Mouse (Mus musculus) limb, embryonic 14.5 days (tissue): ENCODE results near the gene Slc2a4. TPM values are rescaled to one million over a fixed set of nuclear protein-coding genes. Genes with fewer than 3 reads are reported as not detected.
A peak's percentile ranks its signal among the peaks of the same experiment; 100 is the strongest.

Experiments
- ATAC-seq: fragments of 200-750 bp; cut with Nextera tagmentation; 2 replicates; pipeline ENCODE4 v1.8.0; 2017; ENCODE audit warnings: low read depth, moderate number of reproducible peaks, moderate TSS enrichment; ENCODE audit not compliant: low FRiP score
- DNase-seq: peaks from one replicate; pipeline ENCODE4 v3.0.0-alpha.2; 2015; ENCODE audit warnings: low spot score
- H3K27ac ChIP-seq: fragments of 300-500 bp; sonication (generic); replicated peaks from 2 replicates; pipeline ENCODE4 v1.5.1; 2014; ENCODE audit warnings: low read depth, mild to moderate bottlenecking, low read length, moderate library complexity, mixed read lengths
- H3K27me3 ChIP-seq: fragments of 300-500 bp; sonication (generic); 2 replicates; pipeline ENCODE4 v1.6.1; 2014; ENCODE audit warnings: low read length, mixed read lengths; ENCODE audit not compliant: control insufficient read depth, insufficient read depth
- H3K36me3 ChIP-seq: fragments of 300-500 bp; sonication (generic); 2 replicates; pipeline ENCODE4 v1.6.1; 2014; ENCODE audit warnings: mild to moderate bottlenecking, low read length, moderate library complexity, mixed read lengths; ENCODE audit not compliant: control insufficient read depth, insufficient read depth
- H3K4me1 ChIP-seq: fragments of 300-500 bp; sonication (generic); 2 replicates; pipeline ENCODE4 v1.6.1; 2014; ENCODE audit warnings: antibody characterized with exemption, low read length, mixed read lengths; ENCODE audit not compliant: control insufficient read depth, insufficient read depth
- H3K4me2 ChIP-seq: fragments of 300-500 bp; sonication (generic); replicated peaks from 2 replicates; pipeline ENCODE4 v1.6.1; 2014; ENCODE audit warnings: low read depth, mild to moderate bottlenecking, low read length, moderate library complexity; ENCODE audit not compliant: severe bottlenecking
- H3K4me3 ChIP-seq: fragments of 300-500 bp; sonication (generic); replicated peaks from 2 replicates; pipeline ENCODE4 v1.5.1; 2014; ENCODE audit warnings: low read length
- H3K9ac ChIP-seq: fragments of 300-500 bp; sonication (generic); 2 replicates; pipeline ENCODE4 v1.6.1; 2014; ENCODE audit warnings: mild to moderate bottlenecking, low read depth, low read length, moderate library complexity; ENCODE audit not compliant: severe bottlenecking
- H3K9me3 ChIP-seq: fragments of 300-500 bp; sonication (generic); 2 replicates; pipeline ENCODE4 v1.6.1; 2016; ENCODE audit warnings: low read length; ENCODE audit not compliant: control insufficient read depth
- POLR2A ChIP-seq: fragments of 200-500 bp; IDR thresholded peaks from 2 replicates; pipeline ENCODE4 v1.8.0; 2012; ENCODE audit warnings: inconsistent platforms, mild to moderate bottlenecking, moderate library complexity, borderline replicate concordance; ENCODE audit not compliant: insufficient read depth, insufficient read length; ENCODE audit errors: extremely low read depth
- WGBS: fragments of 180-500 bp; shearing (Covaris S2); extraction: QIAGEN DNeasy Blood & Tissue Kit; methylation state at CpG from one replicate; pipeline ENCODE4 v1.1.7; 2014; 5-methylcytosine and 5-hydroxymethylcytosine counted together
- polyA plus RNA-seq, 2 experiments: library from polyadenylated mRNA; depleted of rRNA in 1 of 2; stranded (reverse) in 1 of 2; unstranded in 1 of 2; fragments of >200 nt; fragmentation: Nextera tagmentation in 1 of 2; extraction: Ambion mirVana in 1 of 2; gene quantifications; 2 replicates each; pipeline versions ENCODE4 v1.2.1 to v1.2.3; 2012 to 2014

Gene Slc2a4
- polyA plus RNA-seq, 2 experiments = 19.3 to 31.0 TPM

DNA sequence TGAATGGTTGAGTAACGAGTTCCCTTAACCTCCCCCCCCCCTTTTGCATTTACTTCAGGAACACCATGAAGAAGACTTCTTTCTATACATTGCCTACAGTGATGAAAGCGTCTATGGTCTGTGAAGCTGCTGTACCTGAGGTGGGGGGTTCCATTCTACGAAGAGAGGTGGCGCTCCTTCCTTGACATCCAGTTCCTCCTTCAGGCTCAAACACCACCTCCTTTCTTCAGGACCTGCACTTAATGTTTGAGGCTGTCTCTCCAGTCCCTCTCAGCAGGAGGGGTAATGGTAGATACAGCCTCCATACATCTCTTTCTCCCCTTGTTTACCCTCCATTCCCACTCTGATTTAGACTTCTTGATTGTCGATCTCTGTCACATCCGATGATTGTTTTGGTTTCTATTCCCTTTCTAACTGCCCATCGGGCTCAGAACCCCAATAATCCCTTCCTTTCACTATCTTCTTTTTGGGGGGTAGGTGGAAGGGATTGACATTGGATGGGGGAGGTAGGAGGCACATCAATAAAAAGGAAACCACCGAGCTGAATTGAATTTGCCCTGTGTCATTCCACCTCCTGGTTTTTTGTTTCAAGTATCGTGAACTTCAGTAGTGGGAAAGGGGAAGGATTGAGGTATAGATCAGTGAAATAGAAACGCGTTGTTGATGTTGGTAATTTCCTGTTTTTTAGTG lies 46.6 kb upstream of the Slc2a4 start:
- Histone ChIP-seq H3K9ac (no peak overlapping the region), H3K27me3 (no peaks in the 10 kb centered on the region), H3K4me3 (peak overlapping the region; percentile 97), H3K9me3 (no peaks in the 10 kb centered on the region), H3K4me2 (peak overlapping the region; percentile 40), H3K36me3 (peaks cover 51% of the 10 kb centered on the region), H3K4me1 (peaks cover 16% of the 10 kb centered on the region), H3K27ac (no peak overlapping the region)
- ATAC-seq (no peak), DNase-seq (no peak)
- 89% methylated on average over 11 of the region's 11 CpGs for WGBS
- TF ChIP-seq POLR2A = no peak

DNA sequence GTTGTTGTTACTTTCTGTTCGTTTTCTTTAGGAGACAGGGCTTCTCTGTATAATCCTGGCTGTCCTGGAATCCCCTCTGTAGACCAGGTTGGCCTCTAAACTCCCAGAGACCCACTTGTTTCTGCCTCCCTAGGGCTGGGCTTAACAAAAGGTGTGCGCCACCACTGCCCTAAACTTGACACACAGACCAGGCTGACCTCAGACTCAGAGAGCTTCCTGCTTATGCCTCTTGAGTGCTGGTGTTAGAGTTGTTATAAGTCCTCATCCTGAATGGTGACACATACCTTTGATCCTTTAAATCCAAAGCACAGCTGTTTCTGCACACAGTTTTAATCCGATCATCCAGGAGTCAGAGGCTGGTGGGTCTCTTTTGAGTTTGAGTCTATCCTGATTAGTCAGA lies 44.9 kb upstream of the Slc2a4 start:
- H3K36me3 ChIP-seq = peaks cover 51% of the 10 kb centered on the region
- DNase-seq (no peak), ATAC-seq (no peak)
- H3K9me3 ChIP-seq = no peaks in the 10 kb centered on the region
- H3K27ac ChIP-seq = no peak overlapping the region
- H3K9ac ChIP-seq = peak overlapping the region; percentile 84; the same call in 1 of the 2 replicates
- peak overlapping the region; percentile 65; the same call in 1 of the 2 replicates for H3K4me2 ChIP-seq
- WGBS = 89% methylated on average over 3 of the region's 3 CpGs
- H3K27me3 ChIP-seq = no peaks in the 10 kb centered on the region
- TF ChIP-seq POLR2A = no peak
- H3K4me3 ChIP-seq = peak overlapping the region; percentile 78
- H3K4me1 ChIP-seq = peaks cover 16% of the 10 kb centered on the region

DNA sequence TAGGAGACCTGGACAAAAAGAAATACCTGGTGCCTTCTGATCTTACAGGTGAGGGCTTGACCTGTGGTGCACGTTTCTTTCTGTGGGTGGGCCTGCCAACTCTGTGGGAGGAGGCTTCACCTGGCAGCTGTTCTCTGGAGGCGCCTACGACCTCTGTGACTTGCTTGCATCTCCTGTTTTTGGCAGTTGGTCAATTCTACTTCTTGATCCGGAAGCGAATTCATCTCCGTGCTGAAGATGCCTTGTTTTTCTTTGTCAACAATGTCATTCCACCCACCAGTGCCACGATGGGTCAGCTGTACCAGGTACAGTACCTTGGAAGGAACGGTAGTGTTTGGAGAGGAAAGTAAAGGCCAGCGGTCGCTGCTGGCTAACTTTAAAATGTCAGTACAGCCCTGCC lies 44.4 kb upstream of the Slc2a4 start:
- no peak for ATAC-seq
- TF ChIP-seq POLR2A = no peak
- no peak overlapping the region for H3K27ac ChIP-seq

DNA sequence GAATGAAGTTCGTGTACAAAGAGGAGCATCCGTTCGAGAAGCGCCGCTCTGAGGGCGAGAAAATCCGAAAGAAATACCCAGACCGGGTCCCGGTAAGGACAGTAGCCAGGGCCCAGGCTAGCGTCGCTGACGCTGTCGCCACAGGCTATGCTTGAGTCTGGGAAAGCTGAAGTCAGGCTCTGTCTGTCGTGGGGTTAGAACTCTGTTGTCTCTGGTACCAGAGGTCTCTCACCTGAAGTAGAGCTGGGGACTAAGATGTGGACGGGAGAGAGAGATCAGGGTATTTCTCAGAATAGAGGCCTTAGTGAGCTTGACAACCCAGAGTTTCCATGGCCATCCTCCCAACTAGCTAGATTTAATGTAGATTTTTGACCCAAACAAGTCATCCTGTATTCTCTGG lies 43.7 kb upstream of the Slc2a4 start:
- 0 out of 2 replicates have a peak, but pooled peaks have one; percentile 28 for TF ChIP-seq POLR2A
- 0% methylated on average over 15 of the region's 15 CpGs for WGBS

More for the DNA sequence above, 44.4 kb upstream of the Slc2a4 start:
- H3K36me3 ChIP-seq = peaks cover 51% of the 10 kb centered on the region
- no peak for DNase-seq
- H3K27me3 ChIP-seq = no peaks in the 10 kb centered on the region
- H3K9me3 ChIP-seq = no peaks in the 10 kb centered on the region
- H3K4me3 ChIP-seq = peak overlapping the region; percentile 78
- H3K4me1 ChIP-seq = peaks cover 11% of the 10 kb centered on the region
- H3K9ac ChIP-seq = peak overlapping the region; percentile 84
- peak overlapping the region; percentile 65 for H3K4me2 ChIP-seq
- 82% methylated on average over 10 of the region's 10 CpGs for WGBS

DNA sequence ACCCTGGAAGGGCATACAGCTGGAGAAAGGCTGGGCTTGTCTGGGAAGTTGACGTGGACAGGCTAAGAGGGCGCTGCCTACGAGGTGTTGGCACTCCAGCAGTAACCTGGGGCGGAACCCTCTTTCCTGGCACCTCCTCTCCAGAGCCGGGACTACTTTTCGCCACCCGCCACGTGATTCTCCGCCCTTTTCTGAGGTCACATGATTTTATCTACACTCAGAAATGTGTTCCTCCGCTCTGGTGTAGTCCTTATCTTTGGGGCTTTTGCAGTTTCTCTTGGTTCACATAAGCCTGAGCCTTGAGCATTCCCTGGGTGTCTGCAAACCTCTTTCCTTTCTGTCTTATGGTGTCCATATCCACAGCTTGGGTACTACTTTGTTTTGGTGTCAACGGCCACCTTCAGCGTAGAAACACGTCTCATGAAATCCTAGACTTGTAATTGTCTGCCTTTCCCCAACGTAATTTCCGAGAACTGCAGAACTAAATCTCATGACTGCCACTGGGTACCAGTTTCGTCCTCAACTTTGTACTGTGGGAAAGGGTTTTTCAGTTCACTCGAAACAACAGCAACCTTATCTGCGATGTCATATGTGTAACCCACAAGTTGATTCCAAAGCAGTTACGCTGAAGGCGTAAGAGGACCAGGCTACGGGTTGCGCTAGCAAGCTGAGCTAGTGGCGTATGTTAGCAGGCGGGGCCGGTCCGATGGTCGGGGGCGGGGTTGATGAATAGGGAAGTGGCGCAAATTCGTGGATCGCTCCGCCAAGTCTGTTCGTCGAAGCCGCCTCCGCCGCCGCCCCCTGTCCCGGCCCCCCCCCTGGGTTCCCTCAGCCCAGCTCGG lies 43.1 kb upstream of the Slc2a4 start, which contains the start of gene Gabarap:
Gabarap (plus strand) TSS at position 294 of the 842 bp plus-strand sequence.
- Histone ChIP-seq H3K9me3 (no peaks in the 10 kb centered on the region), H3K4me2 (peak within 1 kb of the TSS; percentile 65)

More for the DNA sequence above, 43.7 kb upstream of the Slc2a4 start:
- peak overlapping the region; percentile 65 for H3K4me2 ChIP-seq
- peaks cover 56% of the 10 kb centered on the region for H3K36me3 ChIP-seq
- peaks cover 9% of the 10 kb centered on the region; the same call in 1 of the 2 replicates for H3K4me1 ChIP-seq
- H3K4me3 ChIP-seq = peak overlapping the region; percentile 78
- DNase-seq (no peak), ATAC-seq (peak; percentile 2; the same call in 1 of the 2 replicates)
- no peaks in the 10 kb centered on the region for H3K9me3 ChIP-seq
- no peaks in the 10 kb centered on the region for H3K27me3 ChIP-seq
- H3K9ac ChIP-seq = peak overlapping the region; percentile 84
- peak overlapping the region; percentile 83 for H3K27ac ChIP-seq

More for the DNA sequence above, 43.1 kb upstream of the Slc2a4 start, which contains the start of gene Gabarap:
- ATAC-seq = peak; percentile 74
- no peak; the same call in 1 of the 2 replicates for TF ChIP-seq POLR2A
- Histone ChIP-seq H3K27me3 (no peaks in the 10 kb centered on the region), H3K9ac (peak within 1 kb of the TSS; percentile 84), H3K27ac (peak within 1 kb of the TSS; percentile 83), H3K4me3 (peak within 1 kb of the TSS; percentile 78), H3K4me1 (peaks cover 9% of the 10 kb centered on the region; the same call in 1 of the 2 replicates), H3K36me3 (peaks cover 63% of the 10 kb centered on the region)
- peak; percentile 98 for DNase-seq
- WGBS = under 1% methylated on average over 40 of the region's 40 CpGs
